Mouse (Mus musculus) liver, embryonic 16.5 days (tissue): ENCODE data around the gene Cass4. TPM values are rescaled to one million over a fixed set of nuclear protein-coding genes. Genes with fewer than 3 reads are reported as not detected.
A peak's percentile ranks its signal among the peaks of the same experiment; 100 is the strongest.

Experiments
- ATAC-seq: fragments of 200-750 bp; cut with Nextera tagmentation; 2 replicates; pipeline ENCODE4 v1.8.0; 2017; ENCODE audit warnings: low read depth, mild to moderate bottlenecking, moderate number of reproducible peaks, moderate library complexity
- H3K27ac ChIP-seq: fragments of 300-500 bp; sonication (generic); 2 replicates; pipeline ENCODE4 v1.5.1; 2014; ENCODE audit warnings: mild to moderate bottlenecking, low read length
- H3K27me3 ChIP-seq: fragments of 300-500 bp; sonication (generic); 2 replicates; pipeline ENCODE4 v1.6.1; 2014; ENCODE audit warnings: low read depth, low read length, mixed read lengths; ENCODE audit not compliant: control insufficient read depth, insufficient read depth
- H3K36me3 ChIP-seq: fragments of 300-500 bp; sonication (generic); 2 replicates; pipeline ENCODE4 v1.6.1; 2014; ENCODE audit warnings: mild to moderate bottlenecking; ENCODE audit not compliant: control insufficient read depth, insufficient read depth
- H3K4me1 ChIP-seq: fragments of 300-500 bp; sonication (generic); 2 replicates; pipeline ENCODE4 v1.6.1; 2014; ENCODE audit warnings: low read depth, low read length, mixed read lengths; ENCODE audit not compliant: control insufficient read depth
- H3K4me2 ChIP-seq: fragments of 300-500 bp; sonication (generic); 2 replicates; pipeline ENCODE4 v1.6.1; 2014; ENCODE audit warnings: low read depth, low read length, mixed read lengths
- H3K4me3 ChIP-seq: fragments of 300-500 bp; sonication (generic); 2 replicates; pipeline ENCODE4 v1.5.1; 2014; ENCODE audit warnings: low read depth, mild to moderate bottlenecking, low read length
- H3K9ac ChIP-seq: fragments of 300-500 bp; sonication (generic); 2 replicates; pipeline ENCODE4 v1.6.1; 2014; ENCODE audit warnings: low read depth, low read length
- H3K9me3 ChIP-seq: fragments of 300-500 bp; sonication (generic); replicated peaks from 2 replicates; pipeline ENCODE4 v1.6.1; 2016; ENCODE audit warnings: low read length; ENCODE audit not compliant: control insufficient read depth
- WGBS: fragments of 180-500 bp; shearing (Covaris S2); extraction: QIAGEN DNeasy Blood & Tissue Kit; methylation state at CpG from one replicate; pipeline ENCODE4 v1.1.7; 2014; ENCODE audit not compliant: insufficient replicate concordance; 5-methylcytosine and 5-hydroxymethylcytosine counted together
- polyA plus RNA-seq: library from polyadenylated mRNA; unstranded; fragments of >200 nt; fragmentation: Nextera tagmentation; extraction: Ambion mirVana; gene quantifications from 2 replicates; pipeline ENCODE4 v1.2.1, GENCODE M21; 2015

The Cass4 gene
- polyA plus RNA-seq, 1 experiment from 2014 or later: 0.77 TPM

DNA sequence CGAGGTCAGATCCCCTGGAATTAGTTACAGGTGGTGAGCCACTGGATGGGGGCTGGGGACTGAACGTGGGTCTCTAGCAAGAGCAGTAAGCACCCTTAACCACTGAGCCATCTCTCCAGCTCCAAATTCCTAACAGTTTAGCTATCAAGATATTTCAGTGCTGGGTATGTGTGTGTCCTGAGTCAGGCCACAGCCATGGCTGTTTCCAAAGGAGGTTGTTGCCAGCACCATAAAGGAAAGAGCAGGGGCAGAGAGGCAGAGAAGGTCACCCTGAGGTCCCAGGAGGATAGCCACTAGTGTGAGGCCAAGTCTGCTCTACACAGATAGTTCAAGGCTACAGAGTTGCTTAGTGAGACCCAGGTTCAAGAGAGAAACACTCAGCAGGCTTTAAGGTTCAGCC is 67.1 kb downstream of the Cass4 start:
- Histone ChIP-seq H3K27me3 (no peaks in the 10 kb centered on the region), H3K9me3 (no peaks in the 10 kb centered on the region), H3K27ac (no peak overlapping the region), H3K36me3 (peaks cover 19% of the 10 kb centered on the region), H3K4me2 (no peak overlapping the region), H3K4me3 (no peak overlapping the region), H3K4me1 (no peaks in the 10 kb centered on the region), H3K9ac (no peak overlapping the region)
- WGBS: 72% methylated on average over 2 of the region's 2 CpGs
- ATAC-seq: no peak

DNA sequence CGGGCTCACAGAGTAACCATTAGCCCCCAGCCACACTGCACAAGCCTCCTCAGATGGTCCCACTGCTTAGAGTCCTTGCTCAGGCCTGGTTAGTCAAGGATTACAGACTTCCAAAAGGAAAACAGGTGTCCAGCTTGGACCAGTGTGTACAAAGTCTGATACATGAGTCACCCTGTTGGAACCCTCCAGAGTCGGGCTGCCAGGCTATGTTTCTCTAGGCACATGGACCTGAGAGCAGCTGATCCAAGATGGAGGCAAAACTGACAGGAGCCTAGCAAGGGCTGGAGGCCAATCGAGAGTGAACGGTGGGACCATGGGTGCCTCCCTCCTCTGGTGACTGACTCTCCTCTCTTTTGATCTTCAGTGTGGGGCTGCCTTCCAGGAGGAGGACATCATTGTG is 69.2 kb downstream of the Cass4 start:
- peaks cover 29% of the 10 kb centered on the region for H3K36me3 ChIP-seq

DNA sequence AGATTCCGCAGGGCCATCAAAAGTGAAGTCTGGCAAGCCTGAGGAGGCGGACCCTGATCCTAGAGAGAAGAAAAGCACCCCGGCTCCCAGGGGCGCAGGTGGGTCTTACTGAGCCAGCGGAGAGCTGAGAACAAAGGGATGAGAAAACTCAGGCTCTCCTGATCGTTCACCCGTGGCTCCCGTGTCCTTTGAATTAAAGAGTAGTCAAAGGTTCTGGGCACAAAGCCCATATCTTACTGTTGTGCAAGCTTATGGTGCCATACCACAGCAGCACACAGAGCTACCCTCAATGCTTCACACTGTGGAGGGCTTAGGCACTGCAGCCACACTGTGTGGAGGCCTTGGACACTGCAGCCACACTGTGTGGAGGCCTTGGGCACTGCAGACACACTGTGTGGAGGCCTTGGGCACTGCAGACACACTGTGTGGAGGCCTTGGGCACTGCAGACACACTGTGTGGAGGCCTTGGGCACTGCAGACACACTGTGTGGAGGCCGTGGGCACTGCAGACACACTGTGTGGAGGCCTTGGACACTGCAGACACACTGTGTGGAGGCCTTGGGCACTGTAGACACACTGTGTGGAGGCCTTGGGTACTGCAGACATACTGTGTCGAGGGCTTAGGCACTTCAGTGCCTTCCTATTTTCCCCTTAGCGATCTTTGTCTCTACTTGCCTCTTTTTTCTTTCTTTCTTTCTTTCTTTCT is 73.0 kb downstream of the Cass4 start:
- Histone ChIP-seq H3K9ac (no peak overlapping the region), H3K4me1 (no peaks in the 10 kb centered on the region), H3K4me2 (no peak overlapping the region), H3K4me3 (no peak overlapping the region), H3K36me3 (peaks cover 45% of the 10 kb centered on the region), H3K9me3 (no peaks in the 10 kb centered on the region), H3K27ac (no peak overlapping the region), H3K27me3 (no peaks in the 10 kb centered on the region)
- ATAC-seq: no peak; the same call in 1 of the 2 replicates
- 82% methylated on average over 11 of the region's 11 CpGs for WGBS

More for the DNA sequence above, 69.2 kb downstream of the Cass4 start:
- 83% methylated on average over 4 of the region's 4 CpGs for WGBS
- Histone ChIP-seq H3K27ac (no peak overlapping the region), H3K4me1 (no peaks in the 10 kb centered on the region), H3K27me3 (no peaks in the 10 kb centered on the region), H3K9ac (no peak overlapping the region), H3K4me2 (no peak overlapping the region), H3K9me3 (no peaks in the 10 kb centered on the region), H3K4me3 (no peak overlapping the region)
- ATAC-seq: no peak

DNA sequence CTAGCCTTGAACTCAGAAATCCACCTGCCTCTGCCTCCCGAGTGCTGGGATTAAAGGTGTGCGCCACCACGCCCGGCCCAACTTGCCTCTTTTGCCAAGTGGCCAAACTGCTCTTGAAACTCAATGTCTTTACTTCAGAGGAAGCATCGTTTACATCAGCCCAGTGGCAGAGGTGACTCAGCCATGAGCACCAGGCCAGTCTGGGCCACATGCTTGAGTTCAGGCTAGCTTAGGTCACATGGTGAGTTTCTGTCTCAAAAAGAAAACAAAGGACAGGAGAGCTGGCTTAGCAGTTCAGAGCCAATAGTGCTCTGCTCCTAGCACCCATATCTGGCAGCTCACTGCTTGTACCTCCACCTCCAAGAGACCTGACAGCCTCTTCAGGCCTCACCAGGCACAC is 73.6 kb downstream of the Cass4 start:
- no peak overlapping the region for H3K27ac ChIP-seq
- no peak overlapping the region for H3K9ac ChIP-seq
- 92% methylated on average over 5 of the region's 5 CpGs for WGBS
- H3K4me3 ChIP-seq: no peak overlapping the region
- no peaks in the 10 kb centered on the region for H3K4me1 ChIP-seq
- H3K27me3 ChIP-seq: no peaks in the 10 kb centered on the region
- no peak overlapping the region for H3K4me2 ChIP-seq
- no peak for ATAC-seq
- H3K36me3 ChIP-seq: peaks cover 45% of the 10 kb centered on the region
- H3K9me3 ChIP-seq: no peaks in the 10 kb centered on the region

DNA sequence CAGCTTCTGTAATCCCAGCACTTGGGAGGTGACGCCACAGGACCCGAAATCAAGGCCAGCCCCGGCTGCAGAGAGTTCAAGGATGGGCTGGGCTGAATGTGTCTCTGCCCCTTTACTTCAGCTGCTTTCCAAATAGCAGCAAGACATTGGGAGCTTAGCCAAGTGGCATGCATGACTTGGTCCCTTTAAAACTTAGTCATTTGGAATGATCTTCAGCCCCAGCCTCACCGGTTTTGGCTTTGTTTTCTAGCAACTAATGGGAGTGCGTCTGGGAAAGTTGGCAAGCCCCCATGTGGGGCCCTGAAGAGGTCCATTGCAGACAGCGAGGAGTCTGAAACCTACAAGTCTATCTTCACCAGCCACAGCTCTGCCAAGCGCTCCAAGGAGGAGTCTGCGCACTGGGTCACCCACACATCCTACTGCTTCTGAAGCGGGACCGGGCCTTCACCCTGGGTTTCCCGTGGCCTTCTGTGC is 74.8 kb downstream of the Cass4 start:
- no peaks in the 10 kb centered on the region for H3K9me3 ChIP-seq
- 85% methylated on average over 11 of the region's 11 CpGs for WGBS
- no peak overlapping the region for H3K4me3 ChIP-seq
- no peak overlapping the region for H3K9ac ChIP-seq
- no peak overlapping the region for H3K27ac ChIP-seq
- ATAC-seq: no peak
- H3K4me1 ChIP-seq: no peaks in the 10 kb centered on the region
- peaks cover 40% of the 10 kb centered on the region for H3K36me3 ChIP-seq
- H3K27me3 ChIP-seq: no peaks in the 10 kb centered on the region
- H3K4me2 ChIP-seq: no peak overlapping the region

DNA sequence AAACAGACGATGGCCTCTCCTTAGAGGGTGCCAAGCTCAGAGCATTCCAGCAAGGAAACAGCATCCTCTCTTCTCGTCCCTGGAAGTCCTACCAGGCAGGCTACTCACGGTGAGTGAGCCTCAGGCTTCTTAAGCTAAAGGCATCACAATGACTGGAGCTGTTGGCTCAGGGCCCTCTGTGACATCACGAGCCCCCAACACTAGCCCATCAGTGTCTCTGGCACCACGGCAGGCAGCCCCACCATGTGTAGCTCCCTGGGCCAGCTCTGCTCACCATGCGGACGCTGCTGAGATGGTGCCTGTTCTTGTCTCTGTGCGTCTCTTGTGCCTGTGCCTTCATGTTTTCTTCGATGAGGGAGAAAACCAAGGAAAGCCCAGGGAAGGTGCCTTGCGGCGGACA is 78.7 kb downstream of the Cass4 start, which contains the start of gene Fam209:
Fam209 (plus strand) TSS at position 203 of the 400 bp plus-strand sequence.
- Histone ChIP-seq H3K27me3 (no peaks in the 10 kb centered on the region), H3K4me2 (no peak within 1 kb of the TSS), H3K9me3 (no peaks in the 10 kb centered on the region), H3K4me3 (no peak within 1 kb of the TSS), H3K36me3 (peaks cover 16% of the 10 kb centered on the region), H3K27ac (no peak within 1 kb of the TSS), H3K4me1 (no peaks in the 10 kb centered on the region), H3K9ac (no peak within 1 kb of the TSS)
- ATAC-seq: no peak
- WGBS: 80% methylated on average over 11 of the region's 11 CpGs

DNA sequence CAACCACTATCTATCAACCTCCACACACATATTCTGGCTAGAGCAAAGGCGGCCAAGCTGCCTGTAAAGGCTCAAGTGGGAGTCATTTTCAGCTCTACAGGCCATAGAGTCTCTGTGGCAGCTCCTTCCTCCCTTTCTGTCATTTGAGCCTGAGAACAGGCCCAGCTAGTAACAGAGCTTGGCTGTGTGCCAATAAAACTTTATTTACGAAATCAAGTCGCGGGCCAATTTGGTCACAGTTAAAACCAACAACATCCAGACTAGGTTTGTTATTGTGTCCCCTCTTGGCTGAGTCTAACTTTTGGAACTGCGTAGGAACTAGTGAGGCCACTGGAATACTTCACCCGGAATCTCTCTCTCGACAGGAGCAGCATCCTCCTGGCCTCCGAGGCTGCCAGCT is 80.0 kb downstream of the Cass4 start:
- no peak overlapping the region for H3K4me3 ChIP-seq
- no peaks in the 10 kb centered on the region for H3K4me1 ChIP-seq
- 71% methylated on average over 8 of the region's 8 CpGs for whole genome bisulfite sequencing
- H3K36me3 ChIP-seq: peaks cover 9% of the 10 kb centered on the region
- H3K4me2 ChIP-seq: no peak overlapping the region
- no peak overlapping the region for H3K9ac ChIP-seq
- no peaks in the 10 kb centered on the region for H3K9me3 ChIP-seq
- H3K27ac ChIP-seq: no peak overlapping the region
- ATAC-seq: no peak
- no peaks in the 10 kb centered on the region for H3K27me3 ChIP-seq

DNA sequence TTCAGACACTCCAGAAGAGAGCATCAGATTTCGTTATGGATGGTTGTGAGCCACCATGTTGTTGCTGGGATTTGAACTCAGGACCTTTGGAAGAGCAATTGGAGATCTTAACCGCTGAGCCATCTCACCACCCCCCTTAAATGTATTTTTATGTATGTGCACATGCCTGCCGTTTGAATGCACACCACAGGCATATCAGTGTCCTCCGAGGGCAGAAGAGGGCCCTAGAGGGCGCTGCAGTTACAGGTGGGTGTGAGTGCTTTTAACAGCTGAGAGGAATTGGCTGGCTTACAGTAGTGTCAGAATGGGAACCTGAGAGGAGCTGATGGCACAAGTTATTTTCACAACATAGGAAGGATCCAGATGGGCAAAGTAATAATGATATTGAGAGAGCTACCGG is 81.4 kb downstream of the Cass4 start:
- WGBS: 32% methylated on average over 6 of the region's 6 CpGs

DNA sequence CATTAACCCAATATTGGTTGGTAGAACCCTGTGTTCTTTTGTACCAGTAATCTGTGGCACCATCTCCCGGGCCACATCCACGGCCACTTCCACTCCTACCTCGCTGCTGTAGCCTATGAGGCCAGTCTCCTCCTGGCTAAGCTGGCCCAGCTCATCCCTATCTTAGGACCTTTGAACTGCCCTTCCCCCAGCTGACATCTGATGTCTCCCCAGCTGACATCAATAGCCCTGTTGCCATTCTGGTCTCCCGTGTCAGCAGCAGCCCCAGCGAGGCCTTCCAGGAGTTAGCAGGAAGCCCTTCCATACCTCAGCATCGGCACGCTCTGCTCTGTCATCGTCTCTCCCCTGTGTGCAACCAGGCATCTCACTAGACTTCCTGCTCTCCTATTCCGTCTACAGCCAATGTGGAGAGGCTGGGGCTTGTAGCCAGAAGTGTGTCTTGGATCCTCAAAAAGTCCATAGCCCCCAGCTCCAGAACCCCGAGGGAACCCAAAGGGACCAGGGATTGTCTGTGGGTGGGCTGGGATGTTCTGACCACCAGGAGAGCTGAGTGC is 83.2 kb downstream of the Cass4 start:
- H3K27ac ChIP-seq: no peak overlapping the region
- WGBS: 18% methylated on average over 10 of the region's 10 CpGs
- ATAC-seq: peak; percentile 16; the same call in 1 of the 2 replicates

More for the DNA sequence above, 81.4 kb downstream of the Cass4 start:
- Histone ChIP-seq H3K9ac (no peak overlapping the region), H3K4me2 (no peak overlapping the region), H3K27ac (no peak overlapping the region), H3K36me3 (no peaks in the 10 kb centered on the region), H3K4me3 (no peak overlapping the region), H3K27me3 (no peaks in the 10 kb centered on the region), H3K9me3 (no peaks in the 10 kb centered on the region), H3K4me1 (no peaks in the 10 kb centered on the region)
- no peak for ATAC-seq

More for the DNA sequence above, 83.2 kb downstream of the Cass4 start:
- Histone ChIP-seq H3K27me3 (no peaks in the 10 kb centered on the region), H3K9me3 (no peaks in the 10 kb centered on the region), H3K4me2 (no peak overlapping the region), H3K4me3 (no peak overlapping the region), H3K4me1 (no peaks in the 10 kb centered on the region), H3K36me3 (no peaks in the 10 kb centered on the region), H3K9ac (no peak overlapping the region)
